Mouse (Mus musculus) bone marrow, adult 2 months (tissue): ENCODE measurements around the gene Atp5f1.

Source experiments
- CTCF ChIP-seq: fragments of 200-500 bp; IDR thresholded peaks from 2 replicates; pipeline ENCODE4 v1.5.1; 2011; ENCODE audit warnings: low read length, control low read depth; ENCODE audit not compliant: control insufficient read depth, insufficient read depth
- POLR2A ChIP-seq: fragments of 200-500 bp; IDR thresholded peaks from 2 replicates; pipeline ENCODE4 v1.6.1; 2011; ENCODE audit warnings: low read depth, mild to moderate bottlenecking, control low read depth, low read length, borderline replicate concordance; ENCODE audit not compliant: control insufficient read depth

DNA sequence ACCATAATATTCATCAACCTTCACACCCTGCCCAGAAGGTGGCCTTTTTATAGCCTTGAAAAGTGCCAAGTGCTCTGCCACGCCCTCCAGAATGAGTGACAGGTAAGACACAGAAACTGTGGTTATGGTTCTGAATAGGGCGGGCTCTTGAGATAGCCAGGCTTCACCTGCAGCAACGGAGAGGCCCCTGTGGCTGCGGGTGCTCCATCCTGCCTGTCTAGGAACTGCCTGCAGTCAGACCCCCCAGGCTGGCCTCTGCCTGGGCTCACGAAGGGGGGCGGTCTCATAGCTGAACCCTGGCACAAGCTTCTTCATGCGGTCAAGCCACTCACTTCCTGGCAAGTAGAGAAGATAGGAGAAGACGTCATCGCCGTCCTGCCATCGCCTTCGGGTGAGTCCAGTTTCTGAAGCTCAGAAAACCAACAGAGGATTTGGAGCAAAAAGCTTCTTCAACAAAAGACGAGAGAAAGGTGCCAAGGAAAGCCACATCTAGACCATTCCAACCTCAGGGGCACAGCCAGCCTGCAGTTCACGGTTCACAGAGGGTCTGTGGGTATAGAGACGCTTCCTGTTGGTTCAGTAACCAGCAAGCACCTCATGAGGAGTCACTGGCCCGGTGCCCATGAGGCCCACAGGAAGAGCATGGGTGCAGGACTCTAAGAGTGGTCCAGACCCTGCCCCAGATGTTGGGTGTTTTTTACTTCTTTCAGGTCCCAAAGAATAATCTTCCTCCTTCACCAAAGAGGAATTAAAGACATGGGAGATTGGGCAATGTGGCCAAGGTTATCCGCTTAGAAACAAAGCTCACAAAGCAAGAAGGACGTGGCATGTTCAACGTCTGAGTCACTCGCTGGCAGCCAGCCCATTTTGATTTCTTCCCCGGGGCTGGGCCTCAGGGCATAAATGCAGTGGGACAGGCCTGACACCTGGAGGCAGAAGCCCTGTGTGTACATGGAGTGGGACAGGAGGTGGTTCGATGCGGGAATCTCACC is 65.0 kb downstream of the Atp5f1 start:
- TF ChIP-seq CTCF, result peak; percentile 82
- no peak for TF ChIP-seq POLR2A
